Mouse (Mus musculus): ENCODE measurements around the gene Slc44a4. TPM values are rescaled to one million over a fixed set of nuclear protein-coding genes. Genes with fewer than 3 reads are reported as not detected.

Gene Slc44a4
- 3.5 and 3.6 TPM in 2 replicates for polyA plus RNA-seq (2015; fragmentation: Nextera tagmentation; extraction: Ambion mirVana)

DNA sequence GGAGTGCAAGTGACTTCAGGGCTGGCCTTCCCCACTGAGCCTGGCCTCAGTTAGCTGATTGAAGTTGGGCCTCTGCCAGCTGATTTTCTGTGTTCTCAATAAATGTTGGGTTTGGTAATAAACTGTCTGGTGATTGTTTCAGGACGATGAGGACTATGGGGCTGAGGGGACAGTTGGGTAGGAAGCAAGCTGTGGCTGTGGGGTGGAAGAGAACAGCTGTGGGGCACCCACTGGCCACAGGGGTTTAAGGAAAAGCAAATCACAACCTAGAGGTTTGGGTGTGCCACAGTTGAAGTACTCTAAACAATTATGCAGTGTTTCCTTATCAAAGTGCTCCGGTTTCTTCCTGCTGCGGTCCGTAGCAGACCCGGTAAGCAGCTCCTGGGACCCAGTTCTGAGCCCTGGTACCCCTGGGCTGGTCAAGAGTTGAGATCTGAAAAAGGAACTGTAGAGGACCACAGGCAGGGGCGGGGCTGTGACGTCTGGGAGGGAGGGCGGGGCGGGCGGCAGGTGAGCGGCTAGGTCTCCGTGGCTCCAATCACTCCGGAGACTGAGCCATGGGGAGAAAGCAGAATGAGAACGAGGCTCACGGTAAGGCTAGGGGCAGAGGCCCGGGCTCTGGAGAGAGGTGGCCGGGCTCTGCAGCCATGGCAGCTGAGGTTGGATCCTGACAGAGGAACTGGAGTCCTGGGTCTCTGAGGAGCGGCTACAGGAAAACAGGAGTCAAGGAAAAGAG lies at the start of gene Slc44a4:
TSS of gene Slc44a4 (plus strand) at position 537 of the 736 bp plus-strand sequence.
- no peak within 1 kb of the TSS for H3K9ac ChIP-seq (replicated peaks)
- WGBS (ENCODE audit: insufficient replicate concordance) = 46% methylated on average over 18 of the region's 18 CpGs
- no peak for DNase-seq
- TF ChIP-seq EP300 (IDR thresholded peaks at IDR 0.05; ENCODE audit: low read depth) (no peak), CTCF (IDR thresholded peaks at IDR 0.05; ENCODE audit: low read depth) (no peak)
- H3K4me2 ChIP-seq (ENCODE audit: low read depth, low read length) = peak within 1 kb of the TSS; percentile 24; the same call in 1 of the 2 replicates
- peak; percentile 18; the same call in 1 of the 2 replicates for ATAC-seq
- H3K4me3 ChIP-seq (ENCODE audit: low read depth, low read length) = no peak within 1 kb of the TSS
- no peak within 1 kb of the TSS for H3K27ac ChIP-seq (ENCODE audit: low read depth)
- peaks cover 16% of the 10 kb centered on the region for H3K4me1 ChIP-seq (ENCODE audit: insufficient read depth)
- no peaks in the 10 kb centered on the region for H3K27me3 ChIP-seq (ENCODE audit: insufficient read depth, low read length)
- H3K36me3 ChIP-seq (replicated peaks; ENCODE audit: insufficient read depth, low read length) = peaks cover 42% of the 10 kb centered on the region
- H3K9me3 ChIP-seq (ENCODE audit: low read length) = no peaks in the 10 kb centered on the region

GRCm38 (mm10) chr17:34865981-34866380 lies 48.3 kb upstream of the Slc44a4 start:
- no peak overlapping the region for H3K4me2 ChIP-seq (ENCODE audit: low read depth, low read length)
- H3K36me3 ChIP-seq (replicated peaks; ENCODE audit: insufficient read depth, low read length) = no peaks in the 10 kb centered on the region
- no peak overlapping the region for H3K9ac ChIP-seq (replicated peaks)
- H3K4me3 ChIP-seq (ENCODE audit: low read depth, low read length) = no peak overlapping the region
- H3K27ac ChIP-seq (ENCODE audit: low read depth) = no peak overlapping the region
- ATAC-seq (no peak), DNase-seq (no peak)
- no peak for TF ChIP-seq CTCF (IDR thresholded peaks at IDR 0.05; ENCODE audit: low read depth)
- TF ChIP-seq EP300 (IDR thresholded peaks at IDR 0.05; ENCODE audit: low read depth) = no peak
- peaks cover 8% of the 10 kb centered on the region; the same call in 1 of the 2 replicates for H3K4me1 ChIP-seq (ENCODE audit: insufficient read depth)
- H3K9me3 ChIP-seq (ENCODE audit: low read length) = no peaks in the 10 kb centered on the region
- WGBS (ENCODE audit: insufficient replicate concordance) = 55% methylated on average over 7 of the region's 7 CpGs
- H3K27me3 ChIP-seq (ENCODE audit: insufficient read depth, low read length) = no peaks in the 10 kb centered on the region

- H3K27ac ChIP-seq (ENCODE audit: low read depth) = no peak overlapping the region
- 84% methylated on average over 6 of the region's 6 CpGs for WGBS (ENCODE audit: insufficient replicate concordance)
- H3K27me3 ChIP-seq (ENCODE audit: insufficient read depth, low read length) = no peaks in the 10 kb centered on the region
- DNase-seq (no peak), ATAC-seq (no peak)
- H3K9me3 ChIP-seq (ENCODE audit: low read length) = no peaks in the 10 kb centered on the region
- H3K36me3 ChIP-seq (replicated peaks; ENCODE audit: insufficient read depth, low read length) = no peaks in the 10 kb centered on the region; the same call in 1 of the 2 replicates
- no peak overlapping the region for H3K9ac ChIP-seq (replicated peaks)
- TF ChIP-seq EP300 (IDR thresholded peaks at IDR 0.05; ENCODE audit: low read depth) (no peak), CTCF (IDR thresholded peaks at IDR 0.05; ENCODE audit: low read depth) (no peak)
- no peak overlapping the region for H3K4me2 ChIP-seq (ENCODE audit: low read depth, low read length)
- H3K4me3 ChIP-seq (ENCODE audit: low read depth, low read length) = no peak overlapping the region
- peaks cover 1% of the 10 kb centered on the region; the same call in 1 of the 2 replicates for H3K4me1 ChIP-seq (ENCODE audit: insufficient read depth)
Observed at GRCm38 (mm10) chr17:34874321-34874720, 39.9 kb upstream of the Slc44a4 start.

DNA sequence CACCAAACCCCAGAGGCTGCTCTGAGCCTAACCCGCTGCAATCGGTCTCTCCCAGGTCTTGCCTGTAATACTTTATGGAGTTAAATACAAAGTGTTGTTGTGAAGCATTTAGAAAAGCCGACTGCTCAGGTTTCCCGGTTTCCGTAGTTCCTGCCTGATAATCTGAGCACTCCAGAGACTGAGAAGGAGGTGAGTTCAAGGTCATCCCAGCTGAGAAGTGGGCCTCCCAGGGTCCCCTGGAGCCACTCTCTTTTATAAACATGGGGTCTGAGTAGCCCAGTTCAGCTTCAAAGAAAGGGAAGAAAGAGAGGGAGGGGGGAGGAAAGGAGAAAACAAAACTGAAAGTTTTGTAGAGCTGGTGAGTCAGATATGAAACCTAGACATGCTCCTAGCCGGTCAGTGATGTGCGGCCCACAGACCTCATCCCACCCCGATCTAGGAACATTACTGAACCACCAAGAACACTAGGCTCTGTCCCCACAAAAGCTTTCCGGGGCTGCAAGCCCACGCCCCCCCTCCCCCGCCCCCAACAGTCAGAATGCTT lies 34.9 kb upstream of the Slc44a4 start, which contains the start of gene Zbtb12:
TSS of gene Zbtb12 (plus strand) at position 148 of the 544 bp plus-strand sequence.
- H3K27ac ChIP-seq (ENCODE audit: low read depth) = no peak within 1 kb of the TSS
- H3K27me3 ChIP-seq (ENCODE audit: insufficient read depth, low read length) = no peaks in the 10 kb centered on the region
- no peaks in the 10 kb centered on the region for H3K36me3 ChIP-seq (replicated peaks; ENCODE audit: insufficient read depth, low read length)
- peaks cover 8% of the 10 kb centered on the region for H3K4me1 ChIP-seq (ENCODE audit: insufficient read depth)
- H3K4me2 ChIP-seq (ENCODE audit: low read depth, low read length) = peak within 1 kb of the TSS; percentile 27; the same call in 1 of the 2 replicates
- no peak within 1 kb of the TSS for H3K9ac ChIP-seq (replicated peaks)
- ATAC-seq (no peak), DNase-seq (peak; percentile 11)
- no peak for TF ChIP-seq EP300 (IDR thresholded peaks at IDR 0.05; ENCODE audit: low read depth)
- TF ChIP-seq CTCF (IDR thresholded peaks at IDR 0.05; ENCODE audit: low read depth) = no peak
- WGBS (ENCODE audit: insufficient replicate concordance) = 60% methylated on average over 11 of the region's 11 CpGs
- H3K4me3 ChIP-seq (ENCODE audit: low read depth, low read length) = no peak within 1 kb of the TSS
- H3K9me3 ChIP-seq (ENCODE audit: low read length) = no peaks in the 10 kb centered on the region

- Histone ChIP-seq H3K36me3 (replicated peaks; ENCODE audit: insufficient read depth, low read length) (no peaks in the 10 kb centered on the region), H3K9ac (replicated peaks) (no peak overlapping the region), H3K9me3 (ENCODE audit: low read length) (no peaks in the 10 kb centered on the region), H3K27ac (ENCODE audit: low read depth) (peak overlapping the region; percentile 73), H3K4me2 (ENCODE audit: low read depth, low read length) (peak overlapping the region; percentile 64), H3K4me1 (ENCODE audit: insufficient read depth) (peaks cover 8% of the 10 kb centered on the region), H3K27me3 (ENCODE audit: insufficient read depth, low read length) (no peaks in the 10 kb centered on the region), H3K4me3 (ENCODE audit: low read depth, low read length) (no peak overlapping the region; the same call in 1 of the 2 replicates)
- DNase-seq (peak; percentile 11), ATAC-seq (no peak)
- TF ChIP-seq CTCF (IDR thresholded peaks at IDR 0.05; ENCODE audit: low read depth) (no peak), EP300 (IDR thresholded peaks at IDR 0.05; ENCODE audit: low read depth) (no peak)
Observed at GRCm38 (mm10) chr17:34881166-34881565, 33.1 kb upstream of the Slc44a4 start.

GRCm38 (mm10) chr17:34881683-34882310 lies 32.5 kb upstream of the Slc44a4 start, which contains the start of gene Gm20547:
Gene Gm20547, minus strand, starts transcription at chr17:34882042.
- Histone ChIP-seq H3K4me3 (ENCODE audit: low read depth, low read length) (peak within 1 kb of the TSS; percentile 39), H3K9ac (replicated peaks) (peak within 1 kb of the TSS; percentile 34), H3K36me3 (replicated peaks; ENCODE audit: insufficient read depth, low read length) (no peaks in the 10 kb centered on the region), H3K27ac (ENCODE audit: low read depth) (peak within 1 kb of the TSS; percentile 73), H3K27me3 (ENCODE audit: insufficient read depth, low read length) (no peaks in the 10 kb centered on the region), H3K9me3 (ENCODE audit: low read length) (no peaks in the 10 kb centered on the region), H3K4me1 (ENCODE audit: insufficient read depth) (peaks cover 8% of the 10 kb centered on the region), H3K4me2 (ENCODE audit: low read depth, low read length) (peak within 1 kb of the TSS; percentile 64)
- WGBS (ENCODE audit: insufficient replicate concordance) = 18% methylated on average over 15 of the region's 15 CpGs
- peak; percentile 71 for ATAC-seq
- peak; percentile 60 for DNase-seq
- TF ChIP-seq CTCF (IDR thresholded peaks at IDR 0.05; ENCODE audit: low read depth) = no peak
- TF ChIP-seq EP300 (IDR thresholded peaks at IDR 0.05; ENCODE audit: low read depth) = peak; percentile 9; the same call in 1 of the 2 replicates

Data from liver, postnatal 0 days (tissue).